Mouse (Mus musculus): ENCODE data around the gene Aldh4a1. TPM values are rescaled to one million over a fixed set of nuclear protein-coding genes. Genes with fewer than 3 reads are reported as not detected.
A peak's percentile ranks its signal among the peaks of the same experiment; 100 is the strongest.

The Aldh4a1 gene
- polyA plus RNA-seq, 1 experiment = 517 TPM

DNA sequence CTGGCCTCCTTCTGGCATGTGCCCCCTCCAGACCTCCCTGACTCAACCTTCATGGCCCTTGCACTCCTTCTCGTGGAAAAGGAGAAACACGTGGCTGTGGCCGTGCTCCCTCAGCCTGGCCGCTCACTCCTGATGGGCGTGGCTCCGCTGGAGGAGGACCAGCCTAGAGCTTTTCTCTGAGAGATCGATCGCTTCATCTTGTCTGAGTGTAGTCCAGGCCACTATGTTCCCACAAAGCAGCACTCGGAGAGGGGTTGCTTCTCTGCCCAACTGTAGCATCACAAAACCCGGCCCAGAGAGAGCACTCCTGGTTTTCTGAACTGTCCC is 9.6 kb downstream of the Aldh4a1 start:
- no peak overlapping the region for H3K4me3 ChIP-seq (ENCODE audit: insufficient read depth, low read depth, low read length)
- TF ChIP-seq POLR2A (IDR thresholded peaks at IDR 0.05; ENCODE audit: low read depth, low read length) (no peak), CTCF (conservative IDR thresholded peaks at IDR 0.05; ENCODE audit: insufficient read depth, insufficient read length, low read depth, low read length) (no peak)
- DNase-seq = peak; percentile 70

DNA sequence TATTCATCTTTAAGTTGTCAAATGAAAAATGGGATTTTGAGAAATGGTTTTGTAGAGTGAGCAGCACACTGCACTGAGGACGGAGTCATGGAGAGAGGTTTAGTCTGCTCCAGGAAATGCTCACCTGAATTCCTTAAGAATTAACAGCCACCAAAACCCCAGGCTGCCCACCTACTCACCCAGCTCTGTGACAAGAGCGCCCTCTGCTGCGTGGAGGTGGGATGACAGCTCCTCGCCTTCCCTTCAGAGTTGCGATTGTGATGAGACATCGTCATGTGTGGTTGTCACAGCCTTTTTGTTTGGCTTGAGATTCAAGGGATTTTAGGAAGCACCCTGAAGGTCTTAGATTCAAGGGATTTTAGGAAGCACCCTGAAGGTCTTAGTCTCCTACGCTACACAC is 13.7 kb downstream of the Aldh4a1 start:
- Histone ChIP-seq H3K36me3 (ENCODE audit: control insufficient read depth, insufficient read depth, low read length) (no peaks in the 10 kb centered on the region; the same call in 1 of the 2 replicates), H3K27me3 (replicated peaks; ENCODE audit: control insufficient read depth, insufficient read depth, low read length) (no peaks in the 10 kb centered on the region), H3K4me1 (ENCODE audit: control insufficient read depth, insufficient read depth, low read length) (peaks cover 19% of the 10 kb centered on the region), H3K27ac (ENCODE audit: insufficient read depth, low read depth, low read length) (no peak overlapping the region), H3K4me3 (ENCODE audit: insufficient read depth, low read depth, low read length) (no peak overlapping the region)
- 34% methylated on average over 7 of the region's 7 CpGs for WGBS
- TF ChIP-seq POLR2A (IDR thresholded peaks at IDR 0.05; ENCODE audit: low read depth, low read length) (no peak), CTCF (conservative IDR thresholded peaks at IDR 0.05; ENCODE audit: insufficient read depth, insufficient read length, low read depth, low read length) (peak; percentile 98)
- DNase-seq = peak; percentile 61

More for the DNA sequence above, 9.6 kb downstream of the Aldh4a1 start:
- WGBS = 53% methylated on average over 10 of the region's 10 CpGs
- Histone ChIP-seq H3K27ac (ENCODE audit: insufficient read depth, low read depth, low read length) (no peak overlapping the region), H3K4me1 (ENCODE audit: control insufficient read depth, insufficient read depth, low read length) (peaks cover 23% of the 10 kb centered on the region), H3K27me3 (replicated peaks; ENCODE audit: control insufficient read depth, insufficient read depth, low read length) (no peaks in the 10 kb centered on the region), H3K36me3 (ENCODE audit: control insufficient read depth, insufficient read depth, low read length) (no peaks in the 10 kb centered on the region)

DNA sequence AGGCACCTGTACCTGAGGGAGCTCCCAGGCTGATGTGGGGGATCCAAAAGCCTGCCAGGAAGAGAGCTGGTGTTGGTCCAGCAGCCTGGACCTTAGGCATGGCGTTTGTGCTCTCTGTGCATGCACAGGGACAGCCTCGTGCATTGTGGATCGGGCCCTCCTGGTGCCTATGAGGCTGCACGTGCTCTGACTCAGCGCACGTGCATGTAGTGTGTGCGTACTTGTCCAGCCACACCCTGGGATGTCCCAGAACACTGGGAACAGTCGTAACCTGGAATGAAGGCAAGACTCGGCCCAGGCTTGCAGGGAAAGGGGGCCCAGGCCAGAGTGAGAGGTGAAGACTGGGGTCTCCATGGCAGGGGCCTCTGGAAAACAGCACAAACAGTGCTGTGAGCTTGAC is 15.2 kb downstream of the Aldh4a1 start:
- DNase-seq = no peak
- H3K4me3 ChIP-seq (ENCODE audit: insufficient read depth, low read depth, low read length) = no peak overlapping the region
- H3K36me3 ChIP-seq (ENCODE audit: control insufficient read depth, insufficient read depth, low read length) = no peaks in the 10 kb centered on the region; the same call in 1 of the 2 replicates
- TF ChIP-seq CTCF (conservative IDR thresholded peaks at IDR 0.05; ENCODE audit: insufficient read depth, insufficient read length, low read depth, low read length) (no peak), POLR2A (IDR thresholded peaks at IDR 0.05; ENCODE audit: low read depth, low read length) (no peak)
- no peak overlapping the region for H3K27ac ChIP-seq (ENCODE audit: insufficient read depth, low read depth, low read length)
- no peaks in the 10 kb centered on the region for H3K27me3 ChIP-seq (replicated peaks; ENCODE audit: control insufficient read depth, insufficient read depth, low read length)
- WGBS = 84% methylated on average over 9 of the region's 9 CpGs
- H3K4me1 ChIP-seq (ENCODE audit: control insufficient read depth, insufficient read depth, low read length) = peaks cover 10% of the 10 kb centered on the region

DNA sequence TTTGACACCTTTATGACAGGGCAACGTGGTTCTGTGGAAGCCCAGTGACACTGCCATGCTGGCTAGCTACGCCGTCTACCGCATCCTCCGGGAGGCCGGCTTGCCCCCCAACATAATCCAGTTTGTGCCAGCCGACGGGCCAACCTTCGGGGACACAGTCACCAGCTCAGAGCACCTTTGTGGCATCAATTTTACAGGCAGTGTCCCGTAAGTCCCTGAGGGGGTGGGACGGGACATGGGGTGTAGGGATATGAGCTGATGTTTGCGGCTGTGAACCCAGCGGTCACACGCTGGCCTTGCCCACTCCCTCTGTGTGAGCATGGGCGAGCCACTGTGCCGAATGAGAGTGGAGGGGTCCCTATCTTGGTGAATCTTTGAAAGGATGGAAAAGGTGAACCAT is 15.7 kb downstream of the Aldh4a1 start:
- Histone ChIP-seq H3K27me3 (replicated peaks; ENCODE audit: control insufficient read depth, insufficient read depth, low read length) (no peaks in the 10 kb centered on the region), H3K4me1 (ENCODE audit: control insufficient read depth, insufficient read depth, low read length) (peaks cover 10% of the 10 kb centered on the region), H3K36me3 (ENCODE audit: control insufficient read depth, insufficient read depth, low read length) (no peaks in the 10 kb centered on the region; the same call in 1 of the 2 replicates), H3K27ac (ENCODE audit: insufficient read depth, low read depth, low read length) (no peak overlapping the region), H3K4me3 (ENCODE audit: insufficient read depth, low read depth, low read length) (no peak overlapping the region)
- WGBS = 87% methylated on average over 16 of the region's 16 CpGs
- TF ChIP-seq CTCF (conservative IDR thresholded peaks at IDR 0.05; ENCODE audit: insufficient read depth, insufficient read length, low read depth, low read length) = no peak
- DNase-seq = no peak

DNA sequence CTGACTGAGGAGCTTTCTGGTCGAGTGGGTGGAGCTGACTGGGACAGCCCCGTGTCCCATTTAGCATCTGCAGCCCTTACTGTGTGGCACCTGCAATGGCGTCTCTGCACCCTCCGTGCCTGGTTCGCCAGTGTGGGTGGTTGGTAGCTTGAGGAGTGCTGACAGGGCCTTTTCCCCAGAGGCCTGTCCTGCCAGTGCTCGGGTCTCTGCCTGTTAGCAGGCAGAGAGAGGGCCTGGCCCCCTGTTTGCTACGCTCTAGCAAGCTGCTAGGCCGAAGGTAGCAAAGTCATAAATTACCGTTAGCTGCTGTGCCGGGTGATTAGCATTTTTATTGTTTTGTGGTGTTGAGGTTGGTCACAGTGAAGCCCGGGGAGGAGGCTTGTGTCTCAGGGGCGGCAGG is 17.1 kb downstream of the Aldh4a1 start:
- H3K4me1 ChIP-seq (ENCODE audit: control insufficient read depth, insufficient read depth, low read length) = peaks cover 10% of the 10 kb centered on the region
- H3K36me3 ChIP-seq (ENCODE audit: control insufficient read depth, insufficient read depth, low read length) = peaks cover 1% of the 10 kb centered on the region
- no peak overlapping the region for H3K4me3 ChIP-seq (ENCODE audit: insufficient read depth, low read depth, low read length)
- TF ChIP-seq CTCF (conservative IDR thresholded peaks at IDR 0.05; ENCODE audit: insufficient read depth, insufficient read length, low read depth, low read length) (no peak), POLR2A (IDR thresholded peaks at IDR 0.05; ENCODE audit: low read depth, low read length) (no peak)
- DNase-seq = peak; percentile 55
- WGBS = 26% methylated on average over 12 of the region's 12 CpGs
- H3K27me3 ChIP-seq (replicated peaks; ENCODE audit: control insufficient read depth, insufficient read depth, low read length) = no peaks in the 10 kb centered on the region
- H3K27ac ChIP-seq (ENCODE audit: insufficient read depth, low read depth, low read length) = no peak overlapping the region

DNA sequence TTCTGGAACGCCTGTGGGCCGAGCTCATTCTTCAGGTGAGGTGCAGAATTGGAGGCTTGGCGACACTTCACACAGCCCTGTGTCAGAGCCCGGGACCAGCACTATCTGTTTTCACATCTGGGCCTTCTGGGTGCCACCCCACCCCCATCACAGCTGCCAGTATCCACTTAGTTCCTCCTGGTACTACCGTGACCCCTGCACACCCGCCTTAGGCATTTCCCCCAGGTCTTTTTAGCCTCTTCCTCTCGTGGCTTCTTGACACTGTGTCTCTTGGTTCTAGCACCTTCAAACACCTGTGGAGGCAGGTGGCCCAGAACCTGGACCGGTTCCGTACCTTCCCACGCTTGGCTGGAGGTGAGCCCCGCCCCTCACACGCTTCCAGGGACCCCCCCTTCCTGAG is 17.7 kb downstream of the Aldh4a1 start:
- Histone ChIP-seq H3K4me3 (ENCODE audit: insufficient read depth, low read depth, low read length) (no peak overlapping the region), H3K4me1 (ENCODE audit: control insufficient read depth, insufficient read depth, low read length) (peaks cover 10% of the 10 kb centered on the region), H3K27ac (ENCODE audit: insufficient read depth, low read depth, low read length) (no peak overlapping the region), H3K36me3 (ENCODE audit: control insufficient read depth, insufficient read depth, low read length) (peaks cover 3% of the 10 kb centered on the region), H3K27me3 (replicated peaks; ENCODE audit: control insufficient read depth, insufficient read depth, low read length) (no peaks in the 10 kb centered on the region)
- no peak for TF ChIP-seq POLR2A (IDR thresholded peaks at IDR 0.05; ENCODE audit: low read depth, low read length)
- TF ChIP-seq CTCF (conservative IDR thresholded peaks at IDR 0.05; ENCODE audit: insufficient read depth, insufficient read length, low read depth, low read length) = no peak
- WGBS = 48% methylated on average over 12 of the region's 12 CpGs
- no peak for DNase-seq

DNA sequence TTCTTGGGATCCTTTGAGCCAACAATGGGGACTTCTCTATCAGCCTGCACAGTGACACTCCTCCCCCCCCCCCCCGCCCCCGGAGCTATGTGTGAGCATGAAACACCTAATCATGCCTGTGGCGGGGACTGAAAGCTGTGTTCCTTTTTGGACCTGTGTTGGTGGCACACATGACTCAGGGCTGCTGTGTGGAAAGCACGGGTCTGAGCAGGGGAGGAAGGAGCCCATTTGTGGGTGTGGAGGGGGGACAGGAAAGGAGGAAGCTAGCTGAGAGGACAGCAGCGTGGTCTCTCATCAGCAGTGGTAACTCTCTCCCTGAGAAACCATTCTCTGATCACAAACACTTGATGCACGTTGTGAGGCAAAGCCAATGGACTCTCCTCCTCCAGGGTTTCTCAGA is 18.1 kb downstream of the Aldh4a1 start:
- TF ChIP-seq CTCF (conservative IDR thresholded peaks at IDR 0.05; ENCODE audit: insufficient read depth, insufficient read length, low read depth, low read length) (no peak), POLR2A (IDR thresholded peaks at IDR 0.05; ENCODE audit: low read depth, low read length) (no peak)
- peaks cover 10% of the 10 kb centered on the region for H3K4me1 ChIP-seq (ENCODE audit: control insufficient read depth, insufficient read depth, low read length)
- no peak overlapping the region for H3K4me3 ChIP-seq (ENCODE audit: insufficient read depth, low read depth, low read length)
- DNase-seq = no peak
- no peaks in the 10 kb centered on the region for H3K27me3 ChIP-seq (replicated peaks; ENCODE audit: control insufficient read depth, insufficient read depth, low read length)
- H3K27ac ChIP-seq (ENCODE audit: insufficient read depth, low read depth, low read length) = no peak overlapping the region
- peaks cover 3% of the 10 kb centered on the region for H3K36me3 ChIP-seq (ENCODE audit: control insufficient read depth, insufficient read depth, low read length)
- WGBS = 63% methylated on average over 6 of the region's 6 CpGs

Measured in kidney, adult 2 months (tissue).